Mouse (Mus musculus) left cerebral cortex, adult 18-20 months (tissue): ENCODE data around the gene Alyref. TPM values are rescaled to one million over a fixed set of nuclear protein-coding genes. Genes with fewer than 3 reads are reported as not detected.

Experiments
- DNase-seq, 2 experiments: peaks; one replicate each; pipeline ENCODE4 v3.0.0; 2021 to 2022; ENCODE audit warnings: low spot score in 2 of 2, mixed read lengths in 1 of 2
- total RNA-seq, 2 experiments: library from RNA; stranded (reverse); gene quantifications; 2 replicates each; pipeline ENCODE4 v1.2.3; 2021

Gene Alyref
- total RNA-seq, 2 experiments from 2014 or later = 60.8 to 62.9 TPM

DNA sequence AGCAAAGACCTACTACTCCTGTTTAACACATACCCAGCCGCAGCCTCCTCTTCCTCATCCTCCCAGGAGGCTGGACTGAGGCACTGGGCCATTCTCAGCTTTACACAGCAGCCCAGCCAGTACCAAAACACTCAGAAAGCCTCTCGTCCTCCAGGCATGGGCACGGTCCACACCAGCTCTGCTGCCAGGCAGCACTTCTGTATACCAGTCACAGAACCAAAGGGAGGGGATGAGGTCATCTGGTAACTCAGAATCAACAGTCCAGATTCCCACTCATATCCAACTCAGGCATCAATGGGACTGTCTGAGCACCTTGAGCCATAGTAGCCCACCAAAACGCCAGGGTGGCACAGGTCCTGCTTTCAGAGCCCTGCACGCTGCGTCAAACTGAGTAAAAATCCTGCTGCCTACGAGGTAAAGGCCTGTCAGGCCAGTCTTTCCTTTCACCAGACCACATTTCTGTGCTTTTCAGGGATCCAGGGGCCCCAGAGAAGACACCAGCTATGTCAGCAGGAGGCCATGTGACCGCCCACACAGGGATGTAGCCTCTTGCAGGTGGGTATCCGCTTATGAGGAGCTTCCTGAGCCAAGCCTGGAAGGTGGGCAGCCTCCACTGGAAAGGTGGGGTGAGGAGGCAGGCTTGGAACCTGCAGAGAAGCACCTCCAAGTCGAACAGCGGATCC lies 28.8 kb upstream of the Alyref start:
- DNase-seq = no peak

DNA sequence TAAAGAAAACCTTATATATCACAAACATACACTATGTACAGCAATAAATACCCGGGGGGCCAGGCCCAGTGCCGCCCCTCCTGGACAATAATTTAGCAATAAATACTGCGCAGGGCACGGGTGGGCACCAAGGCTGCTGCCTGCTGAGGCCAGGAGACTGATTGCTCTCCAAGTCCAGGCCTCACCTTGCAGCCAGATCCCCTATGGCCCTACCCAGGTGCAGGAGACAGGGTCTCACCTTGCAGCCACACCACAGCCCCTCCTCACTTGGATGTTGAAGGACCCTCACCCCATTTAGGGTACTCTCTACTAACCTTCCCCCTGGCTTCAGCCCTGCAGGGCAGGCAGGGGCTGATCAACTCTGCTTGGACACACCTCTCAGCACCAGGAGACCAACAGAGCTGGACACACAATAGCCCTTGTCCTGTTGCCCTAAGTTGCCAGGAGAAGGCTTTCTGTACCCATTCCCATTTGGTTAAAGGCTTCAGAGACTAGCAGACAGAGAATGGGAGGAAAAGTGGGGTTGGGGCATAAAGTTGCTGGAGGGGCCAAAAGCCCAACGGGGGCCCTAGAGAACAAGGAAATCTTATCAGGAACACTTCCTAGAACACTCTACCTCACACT lies 27.1 kb upstream of the Alyref start, which contains the start of gene Sirt7:
Gene Sirt7, minus strand, starts transcription at position 89 of the 624 bp plus-strand sequence.
- no peak for DNase-seq

- DNase-seq = peak; percentile 84 to 89
Observed at GRCm38 (mm10) chr11:120624680-120625111, 26.5 kb upstream of the Alyref start.

DNA sequence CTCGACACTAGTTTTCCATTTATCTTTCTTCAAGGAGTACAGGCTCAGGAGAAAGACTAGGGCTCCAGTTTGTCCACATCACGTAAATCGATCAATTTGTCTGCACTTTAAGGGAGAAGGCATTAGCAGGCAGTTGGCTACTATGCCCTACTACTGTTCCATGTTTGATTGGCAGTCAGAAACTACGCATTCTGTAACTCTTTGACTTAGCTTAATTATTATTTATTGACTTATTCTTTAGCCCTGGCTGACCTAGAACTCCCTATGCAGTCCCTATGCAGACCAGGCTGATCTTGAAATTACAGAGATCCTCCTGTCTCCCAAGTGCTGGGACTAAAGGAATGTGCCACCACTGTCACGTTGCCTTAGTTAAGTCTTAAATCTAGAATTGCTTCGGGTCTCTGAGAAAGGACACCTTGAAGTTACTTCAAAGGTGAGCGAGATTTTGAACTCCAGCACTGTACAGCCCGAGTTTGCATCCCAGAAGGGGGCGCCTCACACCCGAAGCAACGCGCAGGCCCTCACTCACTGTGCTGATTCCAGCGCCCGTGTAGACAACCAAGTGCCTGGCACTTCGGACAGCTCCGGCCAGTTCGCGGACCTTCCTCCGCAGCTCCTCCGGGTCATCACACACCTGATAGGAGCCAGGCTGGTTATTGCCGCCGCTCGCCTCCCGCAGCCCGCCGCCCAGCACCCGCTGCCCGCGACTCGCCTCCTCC lies 26.0 kb upstream of the Alyref start:
- peak; percentile 56 to 62 for DNase-seq

DNA sequence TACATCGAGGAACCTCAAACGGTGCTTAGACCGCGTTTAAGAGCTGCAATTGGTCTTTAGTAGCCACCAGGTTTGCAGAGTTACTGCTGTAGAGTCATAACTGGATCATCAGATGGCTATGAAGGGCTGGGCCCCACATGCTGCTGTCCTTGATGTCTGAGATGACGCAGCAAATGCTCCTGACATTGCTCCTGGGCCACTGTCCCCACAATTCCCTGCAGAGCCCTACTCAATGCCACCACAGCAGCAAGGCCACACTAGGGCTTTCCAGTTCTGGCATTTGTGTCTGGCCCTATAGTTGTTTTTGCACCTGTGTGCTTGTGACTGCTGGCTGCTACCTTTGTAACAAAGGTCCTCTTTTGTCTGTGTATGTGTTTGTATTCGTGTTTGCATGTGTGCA lies 24.6 kb upstream of the Alyref start:
- no peak for DNase-seq

GRCm38 (mm10) chr11:120620195-120620594 lies 22.0 kb upstream of the Alyref start:
- DNase-seq = no peak

DNA sequence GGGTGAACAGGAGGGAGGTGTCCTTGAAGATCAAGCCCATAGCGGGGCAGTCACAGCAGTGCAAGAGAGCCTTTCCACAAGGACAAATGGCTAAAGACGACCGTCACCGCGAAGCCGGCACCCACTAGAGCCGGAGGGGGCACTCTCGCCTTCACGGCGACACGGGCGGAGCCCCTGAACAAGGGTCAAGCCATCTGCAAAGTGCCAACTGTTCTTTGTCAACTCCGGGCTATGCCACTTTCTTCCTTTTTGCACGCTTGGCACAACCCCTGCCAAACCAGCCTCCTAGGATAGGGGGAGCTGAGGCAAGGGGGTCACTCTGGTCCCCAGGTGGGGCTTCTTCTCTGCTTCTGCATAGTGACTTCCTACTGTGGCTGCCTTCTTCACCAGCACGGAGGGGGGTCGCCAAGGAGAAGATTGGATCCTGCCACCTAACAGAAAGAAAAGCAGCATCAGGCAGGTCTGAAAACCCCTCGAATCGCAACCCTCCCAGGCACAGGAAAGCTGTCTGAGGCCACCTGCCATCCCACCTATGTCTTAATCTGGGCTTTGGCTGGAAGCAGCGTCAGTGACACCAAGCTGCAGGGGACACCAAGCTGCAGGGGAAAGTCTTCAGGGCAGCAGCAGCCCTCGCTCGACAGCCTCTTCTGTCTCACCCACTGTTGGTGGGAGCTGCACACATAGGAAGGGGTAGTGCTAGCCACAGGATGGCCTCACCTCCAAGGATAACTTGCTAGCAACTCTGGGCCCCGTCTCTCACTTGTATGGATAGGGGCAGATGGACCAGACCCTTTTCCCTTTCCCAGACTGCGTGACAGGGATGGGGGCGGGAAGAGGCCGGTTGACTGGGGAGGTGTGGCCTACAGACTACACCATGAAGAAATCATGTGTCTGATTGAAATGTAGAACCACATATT lies 20.7 kb upstream of the Alyref start:
- DNase-seq = no peak

DNA sequence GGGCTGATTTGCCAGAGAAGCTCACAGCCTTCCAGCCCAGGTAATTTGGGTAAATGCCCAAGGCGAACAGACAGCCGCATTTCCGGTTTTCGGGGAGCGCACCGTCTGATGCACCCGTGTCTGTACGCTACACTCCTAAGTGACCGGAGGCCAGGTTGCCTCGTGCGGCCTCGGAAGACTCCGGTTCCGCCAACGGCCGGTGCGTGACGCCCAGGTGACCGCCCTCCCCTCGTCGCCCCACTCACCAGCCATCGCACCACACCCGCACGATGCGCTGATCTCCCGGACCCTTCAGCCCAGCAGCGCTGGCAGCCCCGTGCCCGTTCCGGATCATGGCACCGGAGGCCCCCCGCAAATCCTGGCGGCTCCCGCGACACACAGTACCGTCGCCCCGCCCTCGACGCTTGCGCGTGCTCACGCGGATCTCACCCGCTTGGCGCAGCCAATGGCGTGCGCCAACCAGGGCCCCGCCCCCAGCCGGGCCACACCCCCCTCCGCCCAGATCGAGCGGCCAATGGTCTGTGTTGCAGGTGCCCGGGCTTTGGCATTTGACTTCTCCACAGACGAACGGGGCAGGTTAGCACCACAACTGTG lies 19.5 kb upstream of the Alyref start, which contains the start of gene Pcyt2:
Gene Pcyt2, minus strand, starts transcription at position 418 of the 594 bp plus-strand sequence.
- peak; percentile 88 to 93 for DNase-seq

GRCm38 (mm10) chr11:120616617-120617294 lies 18.6 kb upstream of the Alyref start:
- no peak for DNase-seq

DNA sequence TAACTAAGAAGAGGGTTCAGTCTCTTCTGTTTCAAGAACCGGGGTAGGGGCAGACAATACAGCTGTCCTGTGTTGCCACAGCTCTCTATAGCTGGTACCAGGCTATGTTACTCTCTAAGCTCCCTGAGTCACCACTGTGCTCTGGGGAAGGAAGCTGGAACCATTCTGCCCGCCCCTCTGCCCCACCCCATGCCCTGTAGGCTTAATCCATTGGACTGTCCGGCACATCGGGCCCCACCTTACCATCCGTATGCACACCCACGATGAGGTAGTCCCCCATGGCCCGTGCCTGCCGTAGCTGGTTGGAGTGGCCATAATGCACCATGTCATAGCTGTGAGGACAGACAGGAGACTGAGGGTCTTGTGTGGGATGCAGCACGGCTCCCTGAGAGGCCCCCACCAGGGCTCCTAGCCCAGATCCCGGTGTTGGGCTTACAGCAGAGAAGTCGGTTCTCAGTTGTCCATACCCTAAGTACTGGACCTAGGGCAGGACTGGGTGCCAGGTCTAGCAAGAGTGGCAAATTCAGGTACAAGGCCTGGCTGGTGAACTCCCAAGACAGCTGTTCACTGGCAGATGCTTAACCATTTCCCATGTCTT lies 17.5 kb upstream of the Alyref start:
- no peak for DNase-seq

DNA sequence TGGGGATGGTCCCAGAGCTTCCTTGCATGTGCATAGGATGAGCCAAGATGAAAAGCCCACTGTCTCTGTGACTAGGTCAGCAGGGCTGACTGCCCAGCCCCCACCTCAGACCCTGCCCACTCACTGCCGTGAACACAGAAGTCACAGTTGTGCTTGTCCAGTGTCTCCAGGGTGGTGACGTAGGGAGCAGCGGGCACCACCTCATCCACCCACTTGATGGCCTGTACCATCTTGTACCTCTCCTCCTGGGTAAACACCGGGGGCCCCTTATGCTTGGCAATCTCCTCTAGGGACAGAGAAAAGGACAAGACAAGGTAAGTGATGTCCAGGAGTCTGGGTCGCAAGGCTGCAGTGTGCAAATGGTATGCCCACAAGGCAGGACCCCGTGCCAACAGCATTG lies 17.0 kb upstream of the Alyref start:
- DNase-seq = no peak

DNA sequence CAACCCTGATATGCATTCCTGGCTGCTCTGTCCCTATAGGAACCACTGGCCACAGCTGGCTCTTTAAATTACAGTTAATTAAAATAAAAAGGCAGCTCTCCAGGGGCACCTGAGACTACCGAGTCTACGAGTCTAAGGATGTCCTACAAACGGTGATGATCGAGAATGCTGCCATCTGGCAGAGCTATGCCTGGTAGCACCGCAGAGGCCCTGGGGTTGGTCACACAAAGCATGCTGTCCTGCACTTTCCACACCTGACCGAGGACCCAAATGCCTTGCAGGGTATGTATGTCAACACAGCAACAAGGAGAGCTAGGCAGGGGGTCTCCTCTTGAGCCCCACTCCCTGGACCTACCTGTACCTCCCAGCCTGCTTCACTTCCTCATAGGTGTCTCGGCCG lies 15.8 kb upstream of the Alyref start:
- no peak for DNase-seq

- DNase-seq = no peak
Observed at GRCm38 (mm10) chr11:120613481-120613972, 15.4 kb upstream of the Alyref start.

GRCm38 (mm10) chr11:120612763-120613162 lies 14.6 kb upstream of the Alyref start:
- DNase-seq = peak; percentile 47 to 54

DNA sequence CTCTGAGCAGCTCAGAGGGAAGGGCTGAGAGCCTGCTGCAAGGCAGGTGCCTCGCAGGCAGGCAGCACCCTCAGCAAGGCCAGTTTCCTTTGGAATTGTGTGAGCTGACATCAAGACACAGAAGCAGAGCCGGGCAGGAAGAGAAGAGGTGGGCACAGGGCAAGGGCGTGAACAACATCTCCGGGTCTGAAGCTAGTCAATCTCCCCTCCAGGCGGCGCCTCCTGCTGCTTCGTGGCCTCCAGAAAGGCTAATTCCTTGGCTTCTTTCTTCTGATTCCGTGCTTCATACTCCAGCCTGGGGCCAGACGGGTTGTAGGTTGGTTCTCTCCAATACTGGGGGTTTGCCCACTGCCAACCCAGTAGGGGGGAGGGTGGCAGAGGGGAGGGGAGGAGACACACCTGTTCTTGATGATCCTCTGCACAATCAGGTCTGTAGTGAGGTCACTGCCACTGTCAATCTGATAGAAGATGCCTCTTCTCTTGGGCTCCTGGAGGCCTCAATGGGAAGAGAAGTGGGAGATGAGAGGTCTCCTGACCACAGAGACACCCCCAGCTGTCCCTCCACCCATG lies 12.4 kb upstream of the Alyref start:
- DNase-seq = no peak

DNA sequence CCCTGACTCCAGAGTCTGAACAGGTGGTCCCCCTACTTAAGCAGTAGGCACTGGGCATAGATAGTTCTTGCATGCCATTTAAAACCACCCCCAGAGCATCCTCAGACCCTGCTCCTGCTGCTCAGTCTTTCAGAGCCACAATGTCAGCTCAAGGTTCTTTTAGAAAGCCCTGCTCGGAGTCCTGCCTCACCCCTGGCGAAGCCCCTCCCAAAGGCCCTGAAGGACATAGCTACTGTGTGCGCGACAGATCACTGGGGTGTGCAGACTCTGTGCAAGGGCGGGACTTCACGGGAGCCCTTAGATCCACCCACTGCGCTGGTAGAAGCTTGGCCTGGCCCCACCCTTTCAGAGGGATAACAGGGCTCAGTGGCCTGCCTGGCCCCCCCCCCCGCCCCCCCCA lies 11.1 kb upstream of the Alyref start:
- no peak for DNase-seq

DNA sequence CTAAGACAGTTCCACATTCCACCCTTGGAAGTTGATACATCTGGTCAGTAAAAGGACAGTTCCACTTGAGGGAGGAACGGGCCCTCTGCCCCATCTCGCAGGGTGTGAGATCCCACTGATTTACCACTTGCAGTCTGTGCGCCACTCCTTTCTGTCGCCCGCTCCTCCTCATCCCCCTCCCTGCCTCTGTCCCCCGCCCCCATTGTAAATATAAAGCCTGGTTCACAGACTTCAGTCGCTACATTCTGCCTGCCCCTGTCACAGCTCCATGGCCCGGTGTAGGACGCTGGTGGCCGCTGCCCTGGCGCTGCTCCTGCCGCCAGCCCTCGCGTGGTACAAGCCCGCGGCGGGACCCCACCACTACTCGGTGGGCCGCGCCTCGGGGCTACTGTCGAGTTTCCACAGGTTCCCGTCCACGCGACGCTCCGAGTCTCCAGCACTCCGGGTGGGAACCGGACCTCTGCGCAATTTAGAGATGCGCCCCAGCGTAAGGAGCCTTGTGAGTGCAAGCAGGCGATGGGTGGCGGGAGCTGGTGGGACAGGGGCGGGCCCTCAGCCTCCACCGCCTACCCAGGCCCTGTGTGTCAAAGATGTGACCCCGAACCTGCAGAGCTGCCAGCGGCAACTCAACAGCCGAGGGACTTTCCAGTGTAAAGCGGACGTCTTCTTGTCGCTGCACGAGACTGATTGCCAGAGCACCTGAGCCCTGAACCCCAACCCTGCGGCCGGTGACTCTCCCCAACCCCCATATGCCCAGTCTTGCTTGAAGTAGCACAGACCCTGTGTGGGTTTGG lies 10.3 kb upstream of the Alyref start, which contains the start of gene Npb:
Gene Npb, plus strand, starts transcription at position 237 of the 794 bp plus-strand sequence.
- no peak for DNase-seq

- DNase-seq = no peak
Observed at GRCm38 (mm10) chr11:120606764-120607163, 8.6 kb upstream of the Alyref start.
